Mouse (Mus musculus) cerebellum, postnatal 25 days (tissue): ENCODE data around the gene Nme7.
A peak's percentile ranks its signal among the peaks of the same experiment; 100 is the strongest.

ENCODE experiments used
- DNase-seq, 2 experiments: peaks; one replicate each; pipeline ENCODE4 v3.0.0; 2021; ENCODE audit warnings: mixed read lengths in 2 of 2

Gene Nme7

DNA sequence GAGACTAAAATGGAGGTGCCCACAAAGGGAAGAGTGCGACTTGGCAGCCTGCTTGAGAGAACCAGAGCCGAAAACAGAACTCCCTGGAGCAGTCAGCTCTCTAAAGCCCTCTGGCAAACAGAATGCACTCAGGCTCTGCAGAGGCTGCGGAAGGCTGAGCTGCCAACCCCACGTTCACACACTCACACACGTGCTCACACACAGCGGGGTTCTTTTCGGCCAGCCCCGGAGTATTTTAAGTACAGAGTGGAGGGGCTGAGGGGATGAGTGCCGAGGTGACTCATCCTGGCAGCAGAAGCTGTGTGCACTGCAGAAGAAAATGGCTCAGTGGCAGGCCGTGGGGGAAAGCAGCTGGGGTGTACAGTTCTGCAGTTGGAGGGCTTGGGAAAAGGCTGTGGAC lies 157.8 kb downstream of the Nme7 start:
- peak; percentile 89 for DNase-seq

DNA sequence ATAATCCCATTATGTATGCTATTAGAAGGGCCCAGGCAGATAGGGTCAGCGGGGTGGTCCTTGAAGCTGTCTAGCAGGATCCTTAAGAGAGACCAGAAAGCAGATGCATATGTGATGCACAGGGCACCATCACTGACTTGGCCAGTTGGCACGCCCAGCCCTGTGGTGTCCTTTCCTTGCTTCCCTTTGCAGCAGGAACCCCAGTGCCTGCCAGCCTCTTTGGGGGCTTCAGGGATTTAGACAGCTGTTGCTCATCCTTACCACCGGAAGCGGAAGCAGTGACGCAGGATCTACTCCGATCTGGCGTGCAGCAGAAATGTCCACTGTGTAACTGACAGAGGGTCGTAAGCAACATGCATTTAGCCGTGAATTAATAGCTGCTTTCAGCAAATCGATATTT lies 163.5 kb downstream of the Nme7 start:
- no peak for DNase-seq

DNA sequence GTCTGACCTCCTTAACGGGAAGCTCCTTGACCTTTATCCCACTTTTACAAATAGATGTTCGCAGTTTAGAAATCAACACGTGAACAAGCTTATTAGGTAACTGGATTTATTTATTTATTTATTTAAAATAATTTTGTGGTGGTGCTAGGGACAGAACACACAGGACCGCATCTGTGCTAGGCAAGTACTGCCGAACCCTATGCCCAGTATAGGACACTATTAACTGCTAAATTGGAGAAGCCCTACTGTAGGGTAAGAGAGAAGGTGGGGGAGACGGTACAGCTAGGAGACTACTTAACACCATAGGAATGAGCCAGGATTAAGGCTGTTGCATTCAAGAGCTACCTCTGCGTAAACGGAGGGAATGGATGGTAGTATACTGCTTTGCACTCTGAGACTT lies 164.4 kb downstream of the Nme7 start:
- DNase-seq, result no peak

DNA sequence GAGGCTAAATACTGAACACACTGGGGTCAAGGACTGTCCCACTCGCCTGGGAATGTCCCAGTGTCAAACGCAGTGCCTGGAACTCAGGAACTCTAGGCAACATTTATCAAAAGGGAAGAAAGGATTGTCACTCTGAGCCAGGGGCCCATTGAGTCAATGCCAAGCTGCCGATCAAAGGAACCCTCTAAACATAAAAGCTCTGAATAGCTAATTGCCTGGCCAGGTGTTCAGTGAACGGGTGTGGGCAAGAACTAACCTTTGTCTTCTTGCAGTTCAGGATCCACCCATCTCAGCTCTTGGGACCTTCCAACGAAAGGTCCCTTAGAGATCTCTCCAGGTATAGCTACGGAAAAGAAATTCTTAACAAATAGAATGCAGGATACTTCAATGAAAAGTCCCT lies 167.1 kb downstream of the Nme7 start:
- no peak for DNase-seq

- DNase-seq, result no peak
Observed at GRCm38 (mm10) chr1:164471632-164472031, 167.7 kb downstream of the Nme7 start.

DNA sequence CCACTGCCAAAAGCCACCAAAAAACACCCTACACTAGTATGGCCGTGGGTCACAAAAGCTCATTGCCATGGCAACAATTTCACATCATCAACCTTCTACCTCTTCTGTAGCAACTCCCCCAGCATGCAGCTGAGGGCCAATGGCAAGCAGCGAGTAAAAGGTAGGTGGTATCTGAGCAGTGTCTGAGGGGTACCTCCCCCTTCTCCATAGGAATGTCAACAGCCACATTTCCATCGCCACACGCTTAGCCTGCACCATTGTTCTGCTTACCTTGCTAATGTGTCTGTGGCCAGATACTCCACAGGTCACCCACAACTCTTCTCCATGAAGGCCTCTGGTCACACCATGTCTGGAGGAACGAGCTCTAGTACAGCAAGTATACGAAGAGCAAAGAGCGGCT lies 169.5 kb downstream of the Nme7 start:
- no peak for DNase-seq

DNA sequence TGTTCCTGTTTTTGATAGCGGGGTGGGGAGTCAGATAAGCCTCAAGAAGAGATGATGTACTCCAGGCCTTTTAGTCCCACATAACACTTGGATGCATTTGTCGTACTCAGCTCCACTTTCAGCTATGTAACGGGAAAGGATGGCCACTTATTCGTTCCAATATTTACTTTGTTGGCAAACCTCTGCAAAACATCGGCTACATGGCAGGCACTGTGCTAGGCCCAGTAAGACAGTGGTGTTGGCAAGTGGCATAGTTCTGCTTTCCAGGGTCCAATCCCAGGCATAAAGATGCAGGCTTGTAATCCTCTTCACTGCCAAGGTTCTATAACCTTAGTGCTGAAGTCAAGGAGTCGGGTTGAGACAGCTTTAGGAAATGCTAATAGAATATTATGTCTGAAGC lies 170.4 kb downstream of the Nme7 start:
- no peak for DNase-seq

- DNase-seq, result no peak
Observed at GRCm38 (mm10) chr1:164474778-164475511, 171.0 kb downstream of the Nme7 start.

- no peak for DNase-seq
Observed at GRCm38 (mm10) chr1:164475895-164476294, 172.0 kb downstream of the Nme7 start.

DNA sequence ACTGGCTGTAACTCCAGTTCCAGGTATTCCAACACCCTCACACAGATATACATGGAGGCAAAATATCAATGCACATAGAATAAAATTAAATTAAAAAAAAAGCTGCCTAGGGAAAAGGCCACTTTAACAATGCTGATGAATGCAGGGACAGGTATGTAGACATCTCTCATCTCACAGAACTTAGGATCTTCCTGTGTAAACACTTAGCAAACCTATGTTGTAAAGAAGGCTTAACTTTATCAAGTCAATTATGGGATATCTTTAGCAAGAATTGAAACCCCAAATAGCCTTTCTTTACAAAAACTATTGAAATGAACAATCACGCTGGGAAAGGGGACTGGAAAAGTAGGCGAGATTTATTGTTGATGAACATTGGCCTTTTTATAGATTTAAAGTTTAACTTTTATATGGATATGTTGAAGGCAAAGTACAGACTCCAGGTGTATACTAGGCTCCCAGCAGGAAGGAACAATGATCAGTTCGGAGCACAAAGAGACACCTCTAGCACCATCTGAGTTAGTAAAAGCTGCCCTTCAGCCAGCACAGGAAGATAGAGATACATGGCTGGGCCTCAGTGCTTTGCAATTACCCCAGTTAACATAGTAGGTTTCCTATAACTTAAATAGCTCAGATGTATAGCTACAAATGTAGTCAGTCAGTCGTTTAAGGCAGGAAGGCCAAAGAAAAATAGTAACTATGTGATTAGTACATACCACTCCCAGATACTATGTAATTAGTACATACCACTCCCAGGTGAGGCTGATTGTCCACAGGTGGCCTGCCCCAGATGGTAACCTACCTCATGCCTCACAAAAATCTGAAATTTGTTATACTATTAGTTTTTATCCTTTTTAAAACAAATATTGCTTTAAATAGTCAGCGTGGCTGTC lies 177.1 kb downstream of the Nme7 start:
- no peak for DNase-seq

DNA sequence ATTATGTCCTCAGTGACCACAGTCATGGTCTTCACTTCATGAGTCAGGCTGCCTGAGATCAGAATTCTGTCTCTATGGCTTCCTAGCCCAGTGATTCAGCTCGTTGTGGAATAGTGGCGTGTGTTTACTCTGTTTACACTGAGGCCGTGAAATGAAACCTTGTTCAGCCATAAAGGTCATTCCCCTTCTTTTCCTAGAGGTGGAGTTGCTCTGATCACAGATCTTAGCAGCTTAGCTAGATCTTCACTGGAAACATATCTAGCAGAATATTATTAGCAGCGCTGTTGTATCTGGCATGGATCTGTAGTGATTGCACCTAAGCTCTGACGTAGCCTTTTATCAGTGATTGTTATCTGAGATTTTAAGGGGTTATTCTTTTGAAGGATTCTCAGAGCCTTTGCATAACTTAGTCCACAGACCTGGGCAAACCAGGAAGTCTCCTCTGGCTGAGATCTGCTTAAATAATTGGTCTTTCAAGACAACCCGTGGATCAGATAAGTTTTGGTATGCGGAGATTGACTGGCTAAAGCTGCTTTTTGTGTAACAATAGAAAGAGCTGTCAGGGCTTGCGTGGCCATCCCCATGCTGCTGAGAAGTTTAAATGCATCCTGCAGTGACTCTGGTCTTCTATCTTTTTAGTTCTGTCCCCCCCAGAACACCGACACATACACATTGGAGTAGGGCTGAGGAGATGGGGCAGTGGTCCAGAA lies 177.9 kb downstream of the Nme7 start:
- DNase-seq, result no peak

DNA sequence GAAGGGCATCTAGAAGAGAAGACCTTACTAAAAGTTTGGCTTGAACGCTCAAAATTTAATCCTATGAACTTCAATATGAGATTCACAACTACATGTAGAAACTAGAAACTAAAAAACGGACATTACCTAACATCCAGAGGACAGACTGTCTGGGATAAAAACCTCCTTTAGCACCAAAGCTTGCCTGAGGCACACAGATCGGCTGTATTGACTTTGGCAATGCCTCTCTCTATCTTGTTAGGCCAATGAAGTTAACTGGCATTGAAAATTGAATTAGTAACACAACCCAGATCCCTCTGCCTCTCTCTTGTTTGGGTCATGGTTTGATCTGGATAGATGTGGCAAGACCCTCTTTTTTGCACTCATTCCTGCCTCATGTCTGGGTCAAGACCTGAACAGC lies 178.9 kb downstream of the Nme7 start:
- DNase-seq, result no peak

- DNase-seq, result no peak
Observed at GRCm38 (mm10) chr1:164483728-164484127, 179.8 kb downstream of the Nme7 start.
